Mouse (Mus musculus): ENCODE data around the gene Jarid2. TPM values are rescaled to one million over a fixed set of nuclear protein-coding genes. Genes with fewer than 3 reads are reported as not detected.
A peak's percentile ranks its signal among the peaks of the same experiment; 100 is the strongest.
"Not testable (repeated sequence)": the region's sequence is repeated elsewhere in the genome, so short reads cannot be mapped to it uniquely, and the experiment has no call there.

Gene Jarid2
- polyA plus RNA-seq, 1 experiment from 2014 or later: 10.0 TPM

- WGBS: 57% methylated on average over 4 of the region's 4 CpGs
- ATAC-seq (no peak), DNase-seq (ENCODE audit: low spot score) (no peak)
- H3K4me2 ChIP-seq (replicated peaks; ENCODE audit: low read depth, low read length): no peak overlapping the region
- H3K27ac ChIP-seq (ENCODE audit: low read length): no peak overlapping the region
- TF ChIP-seq EP300 (IDR thresholded peaks at IDR 0.05) (no peak), CTCF (IDR thresholded peaks at IDR 0.05) (no peak)
- no peak overlapping the region for H3K4me3 ChIP-seq (ENCODE audit: low read depth, low read length)
- H3K27me3 ChIP-seq (replicated peaks; ENCODE audit: insufficient read depth, low read length): 0 out of 2 replicates have a peak, but pooled peaks cover 4% of the 10 kb centered on the region
- no peak overlapping the region for H3K9ac ChIP-seq (replicated peaks; ENCODE audit: low read depth)
- H3K4me1 ChIP-seq (ENCODE audit: insufficient read depth, low read depth, low read length): no peaks in the 10 kb centered on the region; the same call in 1 of the 2 replicates
- no peaks in the 10 kb centered on the region for H3K9me3 ChIP-seq (ENCODE audit: low read length)
- H3K36me3 ChIP-seq (ENCODE audit: insufficient read depth, low read length): no peaks in the 10 kb centered on the region
Measured at GRCm38 (mm10) chr13:44868037-44868650, 138.9 kb downstream of the Jarid2 start.

GRCm38 (mm10) chr13:44869418-44870119 is 140.3 kb downstream of the Jarid2 start:
- not testable (repeated sequence) for H3K36me3 ChIP-seq (ENCODE audit: insufficient read depth, low read length); H3K9ac ChIP-seq (replicated peaks; ENCODE audit: low read depth)

GRCm38 (mm10) chr13:44876799-44877198 is 147.5 kb downstream of the Jarid2 start:
- no peak for TF ChIP-seq EP300 (IDR thresholded peaks at IDR 0.05)
- no peak for TF ChIP-seq CTCF (IDR thresholded peaks at IDR 0.05)
- H3K9ac ChIP-seq (replicated peaks; ENCODE audit: low read depth): no peak overlapping the region
- no peak overlapping the region for H3K4me3 ChIP-seq (ENCODE audit: low read depth, low read length)
- no peaks in the 10 kb centered on the region for H3K36me3 ChIP-seq (ENCODE audit: insufficient read depth, low read length)
- DNase-seq (ENCODE audit: low spot score) (no peak), ATAC-seq (no peak)
- no peak overlapping the region for H3K4me2 ChIP-seq (replicated peaks; ENCODE audit: low read depth, low read length)
- no peaks in the 10 kb centered on the region for H3K9me3 ChIP-seq (ENCODE audit: low read length)
- no peak overlapping the region for H3K27ac ChIP-seq (ENCODE audit: low read length)
- no peaks in the 10 kb centered on the region for H3K4me1 ChIP-seq (ENCODE audit: insufficient read depth, low read depth, low read length)
- WGBS: 78% methylated on average over 2 of the region's 2 CpGs
- no peaks in the 10 kb centered on the region for H3K27me3 ChIP-seq (replicated peaks; ENCODE audit: insufficient read depth, low read length)

More at GRCm38 (mm10) chr13:44869418-44870119, 140.3 kb downstream of the Jarid2 start:
- H3K27me3 ChIP-seq (replicated peaks; ENCODE audit: insufficient read depth, low read length); H3K4me2 ChIP-seq (replicated peaks; ENCODE audit: low read depth, low read length); H3K4me1 ChIP-seq (ENCODE audit: insufficient read depth, low read depth, low read length); H3K9me3 ChIP-seq (ENCODE audit: low read length); H3K4me3 ChIP-seq (ENCODE audit: low read depth, low read length); H3K27ac ChIP-seq (ENCODE audit: low read length): not testable (repeated sequence)
- 72% methylated on average over 45 of the region's 47 CpGs for WGBS
- ATAC-seq (peak; percentile 99), DNase-seq (ENCODE audit: low spot score) (peak; percentile 97)

GRCm38 (mm10) chr13:44881001-44881400 is 151.7 kb downstream of the Jarid2 start:
- 80% methylated on average over 4 of the region's 4 CpGs for WGBS
- no peak overlapping the region for H3K27ac ChIP-seq (ENCODE audit: low read length)
- TF ChIP-seq EP300 (IDR thresholded peaks at IDR 0.05) (no peak), CTCF (IDR thresholded peaks at IDR 0.05) (no peak)

GRCm38 (mm10) chr13:44886221-44886620 is 156.9 kb downstream of the Jarid2 start:
- Histone ChIP-seq H3K4me2 (replicated peaks; ENCODE audit: low read depth, low read length) (no peak overlapping the region), H3K9ac (replicated peaks; ENCODE audit: low read depth) (no peak overlapping the region), H3K27ac (ENCODE audit: low read length) (no peak overlapping the region), H3K4me3 (ENCODE audit: low read depth, low read length) (no peak overlapping the region), H3K9me3 (ENCODE audit: low read length) (no peaks in the 10 kb centered on the region), H3K4me1 (ENCODE audit: insufficient read depth, low read depth, low read length) (no peaks in the 10 kb centered on the region; the same call in 1 of the 2 replicates), H3K36me3 (ENCODE audit: insufficient read depth, low read length) (no peaks in the 10 kb centered on the region), H3K27me3 (replicated peaks; ENCODE audit: insufficient read depth, low read length) (no peaks in the 10 kb centered on the region)
- ATAC-seq: no peak
- 96% methylated on average over 2 of the region's 2 CpGs for WGBS
- TF ChIP-seq EP300 (IDR thresholded peaks at IDR 0.05) (no peak), CTCF (IDR thresholded peaks at IDR 0.05) (no peak)
- no peak for DNase-seq (ENCODE audit: low spot score)

More at GRCm38 (mm10) chr13:44881001-44881400, 151.7 kb downstream of the Jarid2 start:
- Histone ChIP-seq H3K36me3 (ENCODE audit: insufficient read depth, low read length) (no peaks in the 10 kb centered on the region), H3K4me2 (replicated peaks; ENCODE audit: low read depth, low read length) (no peak overlapping the region), H3K27me3 (replicated peaks; ENCODE audit: insufficient read depth, low read length) (no peaks in the 10 kb centered on the region), H3K9me3 (ENCODE audit: low read length) (no peaks in the 10 kb centered on the region), H3K4me1 (ENCODE audit: insufficient read depth, low read depth, low read length) (no peaks in the 10 kb centered on the region; the same call in 1 of the 2 replicates), H3K9ac (replicated peaks; ENCODE audit: low read depth) (no peak overlapping the region), H3K4me3 (ENCODE audit: low read depth, low read length) (no peak overlapping the region)
- DNase-seq (ENCODE audit: low spot score) (no peak), ATAC-seq (no peak)

- WGBS: 83% methylated on average over 2 of the region's 2 CpGs
- no peak overlapping the region for H3K9ac ChIP-seq (replicated peaks; ENCODE audit: low read depth)
- no peak for TF ChIP-seq EP300 (IDR thresholded peaks at IDR 0.05)
- no peak for TF ChIP-seq CTCF (IDR thresholded peaks at IDR 0.05)
- no peaks in the 10 kb centered on the region for H3K9me3 ChIP-seq (ENCODE audit: low read length)
- no peaks in the 10 kb centered on the region for H3K36me3 ChIP-seq (ENCODE audit: insufficient read depth, low read length)
- no peak for ATAC-seq
- H3K4me1 ChIP-seq (ENCODE audit: insufficient read depth, low read depth, low read length): no peaks in the 10 kb centered on the region; the same call in 1 of the 2 replicates
- no peak overlapping the region for H3K4me2 ChIP-seq (replicated peaks; ENCODE audit: low read depth, low read length)
- H3K27me3 ChIP-seq (replicated peaks; ENCODE audit: insufficient read depth, low read length): no peaks in the 10 kb centered on the region
- no peak overlapping the region for H3K27ac ChIP-seq (ENCODE audit: low read length)
- no peak for DNase-seq (ENCODE audit: low spot score)
- H3K4me3 ChIP-seq (ENCODE audit: low read depth, low read length): no peak overlapping the region
Measured at GRCm38 (mm10) chr13:44890612-44891011, 161.3 kb downstream of the Jarid2 start.

Data from lung, postnatal 0 days (tissue).